Mouse (Mus musculus) testis, adult 2 months (tissue): ENCODE measurements around the gene Gm9903. TPM values are rescaled to one million over a fixed set of nuclear protein-coding genes. Genes with fewer than 3 reads are reported as not detected.
A peak's percentile ranks its signal among the peaks of the same experiment; 100 is the strongest.

Source experiments
- H3K27ac ChIP-seq: fragments of 200-500 bp; 2 replicates; pipeline ENCODE4 v1.5.1; 2012; ENCODE audit warnings: low read depth, low read length; ENCODE audit not compliant: control insufficient read depth, insufficient read depth
- H3K27me3 ChIP-seq: fragments of 200-500 bp; 2 replicates; pipeline ENCODE4 v1.6.1; 2012; ENCODE audit warnings: mild to moderate bottlenecking, low read length, moderate library complexity; ENCODE audit not compliant: control insufficient read depth, insufficient read depth
- H3K36me3 ChIP-seq: fragments of 200-500 bp; 2 replicates; pipeline ENCODE4 v1.6.1; 2012; ENCODE audit warnings: mild to moderate bottlenecking, low read length; ENCODE audit not compliant: control insufficient read depth, insufficient read depth
- H3K4me1 ChIP-seq: fragments of 200-500 bp; 2 replicates; pipeline ENCODE4 v1.6.1; 2012; ENCODE audit warnings: low read length; ENCODE audit not compliant: control insufficient read depth, insufficient read depth
- H3K4me3 ChIP-seq: fragments of 200-500 bp; 2 replicates; pipeline ENCODE4 v1.5.1; 2012; ENCODE audit warnings: low read depth, mild to moderate bottlenecking, low read length, moderate library complexity, mixed read lengths; ENCODE audit not compliant: control insufficient read depth
- CTCF ChIP-seq: fragments of 200-500 bp; IDR thresholded peaks from 2 replicates; pipeline ENCODE4 v1.5.1; 2012; ENCODE audit warnings: low read depth, mild to moderate bottlenecking, inconsistent platforms, low read length, moderate library complexity; ENCODE audit not compliant: control insufficient read depth, insufficient read depth, insufficient replicate concordance
- POLR2A ChIP-seq: fragments of 200-500 bp; IDR thresholded peaks from 2 replicates; pipeline ENCODE4 v1.6.1; 2012; ENCODE audit warnings: low read depth, mild to moderate bottlenecking, inconsistent platforms, low read length, moderate library complexity; ENCODE audit not compliant: control insufficient read depth
- polyA plus RNA-seq: library from polyadenylated mRNA; depleted of rRNA; stranded (reverse); fragments of >200 nt; gene quantifications from 2 replicates; pipeline ENCODE4 v1.2.3, GENCODE M21; 2012; rRNA removed

Gene Gm9903
- polyA plus RNA-seq, result 23.7 and 24.9 TPM in 2 replicates

- Histone ChIP-seq H3K27ac (peak within 1 kb of the TSS; percentile 92), H3K36me3 (no peaks in the 10 kb centered on the region)
These were observed at the start of gene Gm9903, which contains the start of gene Fam53a for GRCm38 (mm10) chr5:33629301-33629987. TSS of gene Gm9903 (plus strand) at chr5:33629925. TSS of gene Fam53a (minus strand) at chr5:33629635.

GRCm38 (mm10) chr5:33580336-33580735 lies 49.4 kb upstream of the Gm9903 start:
- TF ChIP-seq POLR2A, result no peak
- TF ChIP-seq CTCF, result no peak
- Histone ChIP-seq H3K27me3 (no peaks in the 10 kb centered on the region), H3K4me3 (no peak overlapping the region), H3K4me1 (peaks cover 4% of the 10 kb centered on the region; the same call in 1 of the 2 replicates), H3K27ac (no peak overlapping the region), H3K36me3 (no peaks in the 10 kb centered on the region)

More at GRCm38 (mm10) chr5:33629301-33629987, at the start of gene Gm9903, which contains the start of gene Fam53a:
- peaks cover 5% of the 10 kb centered on the region for H3K4me1 ChIP-seq
- peak; percentile 80 for TF ChIP-seq POLR2A
- 0 out of 2 replicates have a peak, but pooled peaks have one; percentile 3 for TF ChIP-seq CTCF
- H3K4me3 ChIP-seq, result peak within 1 kb of the TSS; percentile 92
- no peaks in the 10 kb centered on the region for H3K27me3 ChIP-seq

- H3K36me3 ChIP-seq, result no peaks in the 10 kb centered on the region
- no peak overlapping the region for H3K27ac ChIP-seq
- H3K4me1 ChIP-seq, result no peaks in the 10 kb centered on the region
- TF ChIP-seq POLR2A (no peak), CTCF (no peak)
- no peak overlapping the region for H3K4me3 ChIP-seq
- H3K27me3 ChIP-seq, result no peaks in the 10 kb centered on the region
These were observed 42.1 kb upstream of the Gm9903 start for GRCm38 (mm10) chr5:33587498-33588058.

- no peak for TF ChIP-seq POLR2A
- no peak for TF ChIP-seq CTCF
- no peaks in the 10 kb centered on the region for H3K4me1 ChIP-seq
- no peaks in the 10 kb centered on the region for H3K36me3 ChIP-seq
These were observed 41.7 kb upstream of the Gm9903 start for GRCm38 (mm10) chr5:33588066-33588465.

GRCm38 (mm10) chr5:33589221-33589888 lies 40.4 kb upstream of the Gm9903 start:
- H3K27ac ChIP-seq, result no peak overlapping the region
- H3K4me1 ChIP-seq, result no peaks in the 10 kb centered on the region
- H3K36me3 ChIP-seq, result no peaks in the 10 kb centered on the region
- TF ChIP-seq CTCF (peak; percentile 97), POLR2A (no peak)
- no peaks in the 10 kb centered on the region for H3K27me3 ChIP-seq
- H3K4me3 ChIP-seq, result no peak overlapping the region

More at GRCm38 (mm10) chr5:33588066-33588465, 41.7 kb upstream of the Gm9903 start:
- H3K27ac ChIP-seq, result no peak overlapping the region
- H3K27me3 ChIP-seq, result no peaks in the 10 kb centered on the region
- H3K4me3 ChIP-seq, result no peak overlapping the region

- Histone ChIP-seq H3K27ac (no peak overlapping the region), H3K36me3 (no peaks in the 10 kb centered on the region), H3K4me3 (no peak overlapping the region), H3K4me1 (no peaks in the 10 kb centered on the region), H3K27me3 (no peaks in the 10 kb centered on the region)
- TF ChIP-seq POLR2A, result no peak
- TF ChIP-seq CTCF, result no peak; the same call in 1 of the 2 replicates
These were observed 36.1 kb upstream of the Gm9903 start for GRCm38 (mm10) chr5:33593620-33594019.

- H3K27ac ChIP-seq, result no peak overlapping the region
- no peak overlapping the region for H3K4me3 ChIP-seq
- H3K27me3 ChIP-seq, result no peaks in the 10 kb centered on the region
- H3K36me3 ChIP-seq, result no peaks in the 10 kb centered on the region; the same call in none of the 2 replicates
- H3K4me1 ChIP-seq, result no peaks in the 10 kb centered on the region
- TF ChIP-seq POLR2A (no peak), CTCF (no peak)
These were observed 24.4 kb upstream of the Gm9903 start for GRCm38 (mm10) chr5:33605314-33605713.
